Mouse (Mus musculus): ENCODE results near the gene Spaar. TPM values are rescaled to one million over a fixed set of nuclear protein-coding genes. Genes with fewer than 3 reads are reported as not detected.
"Not testable (repeated sequence)": the region's sequence is repeated elsewhere in the genome, so short reads cannot be mapped to it uniquely, and the experiment has no call there.

Spaar gene
- total and polyA plus RNA-seq, 3 experiments = 4.4 to 5.2 (median 4.8) TPM

- no peak within 1 kb of the TSS for H3K27ac ChIP-seq
- no peak for TF ChIP-seq POLR2A (IDR thresholded peaks at IDR 0.05; ENCODE audit: insufficient read depth, low read depth, low read length)
- no peak for TF ChIP-seq CTCF (IDR thresholded peaks at IDR 0.05)
- no peak for TF ChIP-seq EP300 (IDR thresholded peaks at IDR 0.05; ENCODE audit: insufficient read depth, low read depth, low read length)
- DNase-seq = no peak
- no peak within 1 kb of the TSS for H3K4me3 ChIP-seq
- H3K27me3 ChIP-seq (ENCODE audit: control insufficient read depth, insufficient read depth, low read length) = no peaks in the 10 kb centered on the region
- H3K9ac ChIP-seq (ENCODE audit: low read depth, low read length) = no peak within 1 kb of the TSS
- intact Hi-C loops (cut with DNase I) = no loop called here
- no peaks in the 10 kb centered on the region for H3K4me1 ChIP-seq (ENCODE audit: control insufficient read depth, insufficient read depth, low read length)
- no peaks in the 10 kb centered on the region for H3K36me3 ChIP-seq (ENCODE audit: control insufficient read depth, insufficient read depth, low read length)
- H3K79me2 ChIP-seq (replicated peaks; ENCODE audit: control insufficient read depth, insufficient read depth, low read length) = no peaks in the 10 kb centered on the region
- WGBS = 80% methylated on average over 6 of the region's 6 CpGs
These were observed 41.1 kb downstream of the Spaar start, which contains the start of gene Olfr159 for GRCm38 (mm10) chr4:43770909-43771308. TSS of gene Olfr159 (minus strand) at chr4:43771009.

DNA sequence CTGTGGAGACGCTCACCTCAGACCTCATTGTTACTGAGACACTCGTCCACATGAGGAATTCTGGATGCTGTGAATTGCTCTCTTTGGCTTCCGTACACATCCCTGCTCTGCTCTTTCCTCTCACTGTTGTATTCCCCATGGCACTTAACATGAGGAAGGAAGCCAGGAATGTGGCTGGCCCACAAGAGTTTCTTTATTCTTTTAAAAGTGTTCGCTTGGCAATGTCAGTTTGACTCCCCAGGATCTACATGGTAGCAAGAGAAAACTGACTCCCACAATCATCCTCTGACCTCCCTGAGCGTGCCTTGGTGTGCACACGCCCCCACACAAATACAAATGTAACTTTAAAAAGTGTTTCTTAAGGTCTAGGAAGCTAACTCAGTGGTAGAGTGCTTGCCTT is 41.8 kb downstream of the Spaar start:
- no peak for TF ChIP-seq EP300 (IDR thresholded peaks at IDR 0.05; ENCODE audit: insufficient read depth, low read depth, low read length)
- TF ChIP-seq CTCF (IDR thresholded peaks at IDR 0.05) = no peak
- no peak for TF ChIP-seq POLR2A (IDR thresholded peaks at IDR 0.05; ENCODE audit: insufficient read depth, low read depth, low read length)
- no peak overlapping the region for H3K9ac ChIP-seq (ENCODE audit: low read depth, low read length)

DNA sequence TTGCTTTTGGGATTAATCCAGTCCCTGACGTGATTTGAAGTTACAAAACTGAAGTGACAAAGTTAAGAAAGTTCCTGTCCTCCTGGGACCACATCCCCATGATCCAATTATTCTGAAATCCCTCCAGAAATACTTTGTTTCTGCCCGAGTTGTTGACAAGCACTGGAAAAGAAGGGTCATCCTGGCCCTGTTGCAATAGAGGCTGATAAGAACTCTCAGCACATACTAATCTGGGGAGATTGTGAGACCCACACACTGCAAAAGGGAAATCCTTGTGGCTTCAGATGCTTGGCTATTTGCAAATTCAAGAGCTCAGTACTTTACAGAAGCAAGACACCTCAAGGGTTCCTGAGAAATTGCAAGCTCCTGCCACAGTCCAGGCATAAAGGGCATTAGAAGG is 42.5 kb downstream of the Spaar start:
- 15% methylated on average over 2 of the region's 2 CpGs for WGBS
- intact Hi-C loops (cut with DNase I) = no loop called here

More for the DNA sequence above, 41.8 kb downstream of the Spaar start:
- no peak for DNase-seq
- H3K36me3 ChIP-seq (ENCODE audit: control insufficient read depth, insufficient read depth, low read length) = no peaks in the 10 kb centered on the region
- no peak overlapping the region for H3K4me3 ChIP-seq
- intact Hi-C loops (cut with DNase I) = no loop called here
- no peaks in the 10 kb centered on the region for H3K27me3 ChIP-seq (ENCODE audit: control insufficient read depth, insufficient read depth, low read length)
- WGBS = 22% methylated on average over 6 of the region's 6 CpGs
- H3K4me1 ChIP-seq (ENCODE audit: control insufficient read depth, insufficient read depth, low read length) = no peaks in the 10 kb centered on the region
- no peaks in the 10 kb centered on the region for H3K79me2 ChIP-seq (replicated peaks; ENCODE audit: control insufficient read depth, insufficient read depth, low read length)
- H3K27ac ChIP-seq = no peak overlapping the region

GRCm38 (mm10) chr4:43795296-43795695 is 65.5 kb downstream of the Spaar start:
- no peak for DNase-seq
- H3K9ac ChIP-seq (ENCODE audit: low read depth, low read length) = no peak overlapping the region
- TF ChIP-seq EP300 (IDR thresholded peaks at IDR 0.05; ENCODE audit: insufficient read depth, low read depth, low read length) (no peak), POLR2A (IDR thresholded peaks at IDR 0.05; ENCODE audit: insufficient read depth, low read depth, low read length) (no peak), CTCF (IDR thresholded peaks at IDR 0.05) (no peak)
- no peaks in the 10 kb centered on the region for H3K4me1 ChIP-seq (ENCODE audit: control insufficient read depth, insufficient read depth, low read length)
- no peaks in the 10 kb centered on the region for H3K36me3 ChIP-seq (ENCODE audit: control insufficient read depth, insufficient read depth, low read length)
- H3K27me3 ChIP-seq (ENCODE audit: control insufficient read depth, insufficient read depth, low read length) = no peaks in the 10 kb centered on the region
- 71% methylated on average over 6 of the region's 6 CpGs for WGBS
- intact Hi-C loops (cut with DNase I) = no loop called here
- H3K79me2 ChIP-seq (replicated peaks; ENCODE audit: control insufficient read depth, insufficient read depth, low read length) = no peaks in the 10 kb centered on the region
- no peak overlapping the region for H3K4me3 ChIP-seq
- no peak overlapping the region for H3K27ac ChIP-seq

More for the DNA sequence above, 42.5 kb downstream of the Spaar start:
- TF ChIP-seq EP300 (IDR thresholded peaks at IDR 0.05; ENCODE audit: insufficient read depth, low read depth, low read length) (no peak), CTCF (IDR thresholded peaks at IDR 0.05) (no peak), POLR2A (IDR thresholded peaks at IDR 0.05; ENCODE audit: insufficient read depth, low read depth, low read length) (no peak)
- no peak overlapping the region for H3K4me3 ChIP-seq
- no peaks in the 10 kb centered on the region for H3K4me1 ChIP-seq (ENCODE audit: control insufficient read depth, insufficient read depth, low read length)
- no peaks in the 10 kb centered on the region for H3K36me3 ChIP-seq (ENCODE audit: control insufficient read depth, insufficient read depth, low read length)
- no peak overlapping the region for H3K9ac ChIP-seq (ENCODE audit: low read depth, low read length)
- H3K27me3 ChIP-seq (ENCODE audit: control insufficient read depth, insufficient read depth, low read length) = no peaks in the 10 kb centered on the region
- no peaks in the 10 kb centered on the region for H3K79me2 ChIP-seq (replicated peaks; ENCODE audit: control insufficient read depth, insufficient read depth, low read length)
- DNase-seq = no peak
- H3K27ac ChIP-seq = no peak overlapping the region

GRCm38 (mm10) chr4:43795844-43796243 is 66.0 kb downstream of the Spaar start:
- H3K9ac ChIP-seq (ENCODE audit: low read depth, low read length); H3K27me3 ChIP-seq (ENCODE audit: control insufficient read depth, insufficient read depth, low read length); H3K36me3 ChIP-seq (ENCODE audit: control insufficient read depth, insufficient read depth, low read length); DNase-seq; H3K4me1 ChIP-seq (ENCODE audit: control insufficient read depth, insufficient read depth, low read length); H3K4me3 ChIP-seq; intact Hi-C loops (cut with DNase I); H3K27ac ChIP-seq; H3K79me2 ChIP-seq (replicated peaks; ENCODE audit: control insufficient read depth, insufficient read depth, low read length): not testable (repeated sequence)
- WGBS = 81% methylated on average over 5 of the region's 5 CpGs

DNA sequence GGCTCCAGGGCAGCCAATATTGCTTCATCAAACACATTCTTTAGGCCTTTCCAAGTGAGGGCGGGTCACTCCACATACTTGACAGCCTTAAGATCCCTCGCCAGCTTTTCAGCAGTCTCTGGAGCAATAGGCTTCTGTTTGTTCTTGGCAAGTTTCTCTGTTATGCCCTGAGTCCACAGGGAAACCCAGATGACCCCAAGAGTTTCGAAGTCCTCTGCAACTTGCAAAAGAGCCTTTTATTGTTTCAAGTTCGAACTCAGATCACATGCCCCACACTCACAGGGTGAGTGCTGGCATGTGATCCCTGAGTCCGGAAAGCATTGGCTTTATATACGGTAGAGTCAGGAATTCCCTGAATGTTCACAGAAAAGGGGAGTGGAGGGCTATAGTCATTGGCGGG is 69.1 kb downstream of the Spaar start:
- WGBS = 70% methylated on average over 7 of the region's 7 CpGs
- H3K36me3 ChIP-seq (ENCODE audit: control insufficient read depth, insufficient read depth, low read length) = no peaks in the 10 kb centered on the region
- no peak overlapping the region for H3K4me3 ChIP-seq
- H3K27ac ChIP-seq = no peak overlapping the region
- DNase-seq = no peak
- H3K9ac ChIP-seq (ENCODE audit: low read depth, low read length) = no peak overlapping the region
- H3K4me1 ChIP-seq (ENCODE audit: control insufficient read depth, insufficient read depth, low read length) = no peaks in the 10 kb centered on the region
- intact Hi-C loops (cut with DNase I) = no loop called here
- no peaks in the 10 kb centered on the region for H3K79me2 ChIP-seq (replicated peaks; ENCODE audit: control insufficient read depth, insufficient read depth, low read length)
- no peak for TF ChIP-seq EP300 (IDR thresholded peaks at IDR 0.05; ENCODE audit: insufficient read depth, low read depth, low read length)
- TF ChIP-seq CTCF (IDR thresholded peaks at IDR 0.05) = no peak
- no peak for TF ChIP-seq POLR2A (IDR thresholded peaks at IDR 0.05; ENCODE audit: insufficient read depth, low read depth, low read length)
- no peaks in the 10 kb centered on the region for H3K27me3 ChIP-seq (ENCODE audit: control insufficient read depth, insufficient read depth, low read length)

Other genes with a start within 250 kb of the Spaar start
- under 1 TPM in 1 of 2 experiments, not detected in 1; 0.31 TPM for gene Sit1, start 246.3 kb upstream of the Spaar start, total RNA-seq (2021)
- gene Sit1, start 246.3 kb upstream of the Spaar start, polyA plus RNA-seq (2012; rRNA removed) = not detected in 2 replicates
- gene Ccdc107, start 237.1 kb upstream of the Spaar start, total RNA-seq (2021) = 10 to 100 TPM; 29.8 to 33.8 TPM
- gene Ccdc107, start 237.1 kb upstream of the Spaar start, polyA plus RNA-seq (2012; rRNA removed) = 50.8 and 67.9 TPM in 2 replicates
- gene Arhgef39, start 230.3 kb upstream of the Spaar start, total RNA-seq (2021) = under 1 TPM; 0.30 to 0.31 TPM
- 1.6 and 1.7 TPM in 2 replicates for gene Arhgef39, start 230.3 kb upstream of the Spaar start, polyA plus RNA-seq (2012; rRNA removed)
- gene Car9, start 223.1 kb upstream of the Spaar start, total RNA-seq (2021) = under 1 TPM; 0.11 to 0.34 TPM
- gene Car9, start 223.1 kb upstream of the Spaar start, polyA plus RNA-seq (2012; rRNA removed) = 0.32 and 0.55 TPM in 2 replicates
- gene Tpm2, start 206.3 kb upstream of the Spaar start, total RNA-seq (2021) = 10 to 100 TPM; 35.4 to 41.2 TPM
- 41.8 and 44.9 TPM in 2 replicates for gene Tpm2, start 206.3 kb upstream of the Spaar start, polyA plus RNA-seq (2012; rRNA removed)
- gene Creb3, start 167.7 kb upstream of the Spaar start, total RNA-seq (2021) = 10 to 100 TPM; 44.0 to 46.5 TPM
- 29.8 and 36.8 TPM in 2 replicates for gene Creb3, start 167.7 kb upstream of the Spaar start, polyA plus RNA-seq (2012; rRNA removed)
- 100 to 1,000 TPM; 105 to 109 TPM for gene Tln1, start 167.3 kb upstream of the Spaar start, total RNA-seq (2021)
- 53.1 and 67.0 TPM in 2 replicates for gene Tln1, start 167.3 kb upstream of the Spaar start, polyA plus RNA-seq (2012; rRNA removed)
- gene Rgp1, start 151.3 kb upstream of the Spaar start, total RNA-seq (2021) = 10 to 100 TPM; 29.4 to 31.7 TPM
- gene Rgp1, start 151.3 kb upstream of the Spaar start, polyA plus RNA-seq (2012; rRNA removed) = 38.1 and 47.5 TPM in 2 replicates
- 10 to 100 TPM; 11.5 to 13.2 TPM for gene Gba2, start 151.2 kb upstream of the Spaar start, total RNA-seq (2021)
- gene Gba2, start 151.2 kb upstream of the Spaar start, polyA plus RNA-seq (2012; rRNA removed) = 18.2 and 27.4 TPM in 2 replicates
- under 1 TPM; 0.52 to 0.57 TPM for gene Msmp, start 145.5 kb upstream of the Spaar start, total RNA-seq (2021)
- 0.62 and 0.67 TPM in 2 replicates for gene Msmp, start 145.5 kb upstream of the Spaar start, polyA plus RNA-seq (2012; rRNA removed)
- gene Npr2, start 98.1 kb upstream of the Spaar start, total RNA-seq (2021) = 10 to 100 TPM; 35.9 to 43.4 TPM
- 57.0 and 63.0 TPM in 2 replicates for gene Npr2, start 98.1 kb upstream of the Spaar start, polyA plus RNA-seq (2012; rRNA removed)
- gene Spag8, start 76.4 kb upstream of the Spaar start, total RNA-seq (2021) = under 1 TPM in 1 of 2 experiments, not detected in 1; 0.29 TPM
- 0.44 and 2.0 TPM in 2 replicates for gene Spag8, start 76.4 kb upstream of the Spaar start, polyA plus RNA-seq (2012; rRNA removed)
- gene Hint2, start 73.6 kb upstream of the Spaar start, total RNA-seq (2021) = 100 to 1,000 TPM; 143 to 155 TPM
- 165 and 201 TPM in 2 replicates for gene Hint2, start 73.6 kb upstream of the Spaar start, polyA plus RNA-seq (2012; rRNA removed)
- 10 to 100 TPM; 17.9 to 18.2 TPM for gene Tmem8b, start 61.1 kb upstream of the Spaar start, total RNA-seq (2021)
- 21.1 and 22.2 TPM in 2 replicates for gene Tmem8b, start 61.1 kb upstream of the Spaar start, polyA plus RNA-seq (2012; rRNA removed)
- under 1 TPM; 0.16 to 0.43 TPM for gene Fam221b, start 60.9 kb upstream of the Spaar start, total RNA-seq (2021)
- gene Fam221b, start 60.9 kb upstream of the Spaar start, polyA plus RNA-seq (2012; rRNA removed) = 0.18 and 0.35 TPM in 2 replicates
- gene Olfr70, start 29.2 kb upstream of the Spaar start, total RNA-seq (2021) = not detected
- gene Olfr70, start 29.2 kb upstream of the Spaar start, polyA plus RNA-seq (2012; rRNA removed) = not detected in 2 replicates
- not detected for gene Olfr71, start 19.8 kb upstream of the Spaar start, total RNA-seq (2021)
- gene Olfr71, start 19.8 kb upstream of the Spaar start, polyA plus RNA-seq (2012; rRNA removed) = not detected in 2 replicates
- gene Hrct1, start 2.8 kb upstream of the Spaar start, total RNA-seq (2021) = 1 to 10 TPM; 4.0 to 4.7 TPM
- gene Hrct1, start 2.8 kb upstream of the Spaar start, polyA plus RNA-seq (2012; rRNA removed) = 8.8 and 10.7 TPM in 2 replicates
- not detected for gene Olfr159, start 41.0 kb downstream of the Spaar start, total RNA-seq (2021)
- not detected in 2 replicates for gene Olfr159, start 41.0 kb downstream of the Spaar start, polyA plus RNA-seq (2012; rRNA removed)
- not detected for gene Olfr156, start 93.9 kb downstream of the Spaar start, total RNA-seq (2021)
- not detected in 2 replicates for gene Olfr156, start 93.9 kb downstream of the Spaar start, polyA plus RNA-seq (2012; rRNA removed)
- not detected for gene Olfr157, start 110.2 kb downstream of the Spaar start, total RNA-seq (2021)
- gene Olfr157, start 110.2 kb downstream of the Spaar start, polyA plus RNA-seq (2012; rRNA removed) = not detected in 2 replicates
- gene Olfr155, start 121.5 kb downstream of the Spaar start, total RNA-seq (2021) = not detected
- not detected in 2 replicates for gene Olfr155, start 121.5 kb downstream of the Spaar start, polyA plus RNA-seq (2012; rRNA removed)
- gene Reck, start 145.5 kb downstream of the Spaar start, total RNA-seq (2021) = 1 to 10 TPM; 5.4 to 5.6 TPM
- gene Reck, start 145.5 kb downstream of the Spaar start, polyA plus RNA-seq (2012; rRNA removed) = 6.4 and 9.0 TPM in 2 replicates
- gene Glipr2, start 227.4 kb downstream of the Spaar start, total RNA-seq (2021) = 1 to 10 TPM; 2.1 to 5.3 TPM
- gene Glipr2, start 227.4 kb downstream of the Spaar start, polyA plus RNA-seq (2012; rRNA removed) = 5.2 and 6.9 TPM in 2 replicates